Mouse (Mus musculus): ENCODE results near the gene Map3k5. TPM values are rescaled to one million over a fixed set of nuclear protein-coding genes. Genes with fewer than 3 reads are reported as not detected.

Map3k5 gene
- polyA plus RNA-seq, 1 experiment from 2014 or later, result 2.6 TPM

DNA sequence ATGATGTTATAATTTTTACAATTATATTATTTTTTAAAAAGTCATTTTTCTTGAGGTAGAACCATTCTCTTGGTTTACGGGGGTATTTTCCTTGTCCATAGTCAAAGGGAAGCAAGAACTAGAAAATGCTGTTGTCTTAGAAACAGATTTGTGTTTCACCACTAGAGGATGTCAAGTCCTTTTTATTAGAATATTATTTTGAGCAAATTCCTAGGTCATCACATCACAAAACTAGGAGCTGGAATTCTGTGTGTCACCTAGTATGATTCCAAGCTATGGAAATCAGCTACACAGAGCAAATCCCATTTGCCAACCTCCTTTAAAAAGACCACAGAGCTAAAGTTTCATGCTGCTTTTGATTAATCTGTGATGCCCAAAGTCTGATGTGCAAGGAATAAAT lies 217.9 kb downstream of the Map3k5 start:
- Histone ChIP-seq H3K4me3 (no peak overlapping the region), H3K27me3 (ENCODE audit: insufficient read depth, poor library complexity, severe bottlenecking) (peaks cover 30% of the 10 kb centered on the region), H3K9me3 (no peaks in the 10 kb centered on the region), H3K36me3 (no peaks in the 10 kb centered on the region), H3K4me1 (peaks cover 13% of the 10 kb centered on the region; the same call in 1 of the 2 replicates), H3K27ac (no peak overlapping the region)
- WGBS, result 88% methylated on average over 1 of the region's 1 CpGs
- DNase-seq (ENCODE audit: low spot score), result no peak

GRCm38 (mm10) chr10:20153507-20153906 lies 219.2 kb downstream of the Map3k5 start:
- 57% methylated on average over 2 of the region's 2 CpGs for WGBS

GRCm38 (mm10) chr10:20155401-20155800 lies 221.1 kb downstream of the Map3k5 start:
- WGBS, result 61% methylated on average over 7 of the region's 7 CpGs

More at GRCm38 (mm10) chr10:20153507-20153906, 219.2 kb downstream of the Map3k5 start:
- Histone ChIP-seq H3K27me3 (ENCODE audit: insufficient read depth, poor library complexity, severe bottlenecking) (peaks cover 17% of the 10 kb centered on the region), H3K27ac (no peak overlapping the region), H3K4me3 (no peak overlapping the region), H3K36me3 (no peaks in the 10 kb centered on the region), H3K4me1 (peaks cover 17% of the 10 kb centered on the region; the same call in 1 of the 2 replicates), H3K9me3 (no peaks in the 10 kb centered on the region)
- DNase-seq (ENCODE audit: low spot score), result no peak

DNA sequence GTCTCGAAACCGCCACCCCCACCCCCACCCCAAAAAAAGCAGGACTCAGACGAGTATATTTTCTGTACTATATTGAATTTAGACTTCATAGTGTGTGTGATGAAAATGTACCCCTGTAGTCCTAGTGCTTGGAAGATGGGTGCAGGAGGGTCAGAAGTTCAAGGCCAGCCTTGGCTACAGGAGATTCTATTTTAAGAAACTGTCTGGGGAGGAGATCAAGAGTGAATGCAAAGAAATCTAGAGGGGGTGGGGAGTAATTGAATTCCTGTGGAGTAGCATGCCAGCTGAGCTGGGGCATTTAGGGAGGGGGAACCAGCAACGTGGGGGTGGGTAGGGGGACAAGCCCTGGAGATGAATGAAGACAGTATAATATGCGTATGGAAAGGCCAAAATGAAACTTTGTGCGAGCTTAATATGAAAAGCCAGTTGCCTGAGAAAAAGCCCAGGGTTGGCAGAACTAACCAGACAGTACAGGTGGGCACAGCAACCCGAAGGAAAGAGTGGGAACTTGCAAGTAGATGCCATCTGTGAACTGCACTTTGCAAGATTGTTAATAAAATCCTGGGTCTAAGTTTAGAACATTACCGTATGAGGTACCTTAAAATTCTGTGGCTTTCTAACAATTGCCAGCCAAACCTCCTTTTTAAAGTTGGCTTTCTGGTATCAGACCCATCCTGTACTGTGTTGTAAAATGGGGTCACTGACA lies 222.9 kb downstream of the Map3k5 start:
- no peak for DNase-seq (ENCODE audit: low spot score)
- H3K4me3 ChIP-seq, result no peak overlapping the region
- 79% methylated on average over 8 of the region's 8 CpGs for WGBS

More at GRCm38 (mm10) chr10:20155401-20155800, 221.1 kb downstream of the Map3k5 start:
- H3K4me1 ChIP-seq, result peaks cover 16% of the 10 kb centered on the region; the same call in 1 of the 2 replicates
- H3K27ac ChIP-seq, result no peak overlapping the region
- H3K36me3 ChIP-seq, result no peaks in the 10 kb centered on the region
- H3K27me3 ChIP-seq (ENCODE audit: insufficient read depth, poor library complexity, severe bottlenecking), result peaks cover 7% of the 10 kb centered on the region; the same call in 1 of the 2 replicates
- H3K4me3 ChIP-seq, result no peak overlapping the region
- no peak for DNase-seq (ENCODE audit: low spot score)
- H3K9me3 ChIP-seq, result no peaks in the 10 kb centered on the region

DNA sequence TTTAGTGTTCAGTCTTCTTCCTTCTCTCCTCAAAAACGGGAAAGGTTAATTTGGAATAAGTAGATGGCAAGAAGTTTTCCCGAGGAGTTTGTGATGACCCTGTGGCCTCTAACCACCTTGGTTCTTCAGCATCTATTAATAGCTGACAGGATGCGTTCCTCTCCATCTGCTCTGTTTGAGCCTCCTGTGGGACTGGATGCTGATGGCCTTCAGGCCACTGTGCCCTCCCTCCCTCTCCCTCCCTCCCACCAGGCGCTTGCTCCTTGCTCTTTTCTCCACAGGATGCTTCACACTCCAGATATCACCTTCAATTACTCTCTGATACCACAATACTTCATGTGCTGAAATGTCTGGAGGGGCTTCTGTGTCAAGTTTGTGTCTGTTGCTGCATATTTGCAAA lies 224.5 kb downstream of the Map3k5 start:
- no peak overlapping the region for H3K4me3 ChIP-seq
- 32% methylated on average over 4 of the region's 4 CpGs for WGBS
- no peak overlapping the region; the same call in 1 of the 2 replicates for H3K27ac ChIP-seq
- no peaks in the 10 kb centered on the region for H3K9me3 ChIP-seq
- H3K36me3 ChIP-seq, result no peaks in the 10 kb centered on the region
- H3K27me3 ChIP-seq (ENCODE audit: insufficient read depth, poor library complexity, severe bottlenecking), result no peaks in the 10 kb centered on the region
- DNase-seq (ENCODE audit: low spot score), result no peak
- H3K4me1 ChIP-seq, result peaks cover 24% of the 10 kb centered on the region

More for the DNA sequence above, 222.9 kb downstream of the Map3k5 start:
- Histone ChIP-seq H3K36me3 (no peaks in the 10 kb centered on the region), H3K9me3 (no peaks in the 10 kb centered on the region), H3K27ac (no peak overlapping the region), H3K27me3 (ENCODE audit: insufficient read depth, poor library complexity, severe bottlenecking) (no peaks in the 10 kb centered on the region), H3K4me1 (peaks cover 20% of the 10 kb centered on the region)

DNA sequence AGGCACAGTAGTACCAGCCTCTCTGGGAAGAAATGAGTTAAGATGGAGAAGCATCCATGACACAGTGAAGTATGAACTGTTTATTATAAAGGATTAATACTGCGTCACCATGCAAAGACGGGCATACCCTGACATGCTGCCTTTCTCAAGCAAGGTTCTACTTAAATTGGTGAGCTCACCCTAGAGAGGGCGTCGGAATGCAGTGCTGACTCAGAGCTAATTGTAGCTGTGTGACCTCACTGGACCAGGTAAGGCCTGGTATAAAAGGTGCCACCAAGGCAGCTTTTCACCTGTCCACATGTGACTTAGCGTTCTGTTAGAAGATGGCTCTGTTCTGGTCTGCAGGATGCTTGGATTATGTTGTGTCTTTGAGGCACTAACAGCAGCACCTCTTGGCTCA lies 225.0 kb downstream of the Map3k5 start:
- H3K27ac ChIP-seq, result no peak overlapping the region
- DNase-seq (ENCODE audit: low spot score), result no peak
- no peaks in the 10 kb centered on the region for H3K27me3 ChIP-seq (ENCODE audit: insufficient read depth, poor library complexity, severe bottlenecking)
- H3K4me1 ChIP-seq, result peaks cover 24% of the 10 kb centered on the region
- no peak overlapping the region for H3K4me3 ChIP-seq
- H3K9me3 ChIP-seq, result no peaks in the 10 kb centered on the region
- H3K36me3 ChIP-seq, result no peaks in the 10 kb centered on the region
- 84% methylated on average over 5 of the region's 5 CpGs for WGBS

DNA sequence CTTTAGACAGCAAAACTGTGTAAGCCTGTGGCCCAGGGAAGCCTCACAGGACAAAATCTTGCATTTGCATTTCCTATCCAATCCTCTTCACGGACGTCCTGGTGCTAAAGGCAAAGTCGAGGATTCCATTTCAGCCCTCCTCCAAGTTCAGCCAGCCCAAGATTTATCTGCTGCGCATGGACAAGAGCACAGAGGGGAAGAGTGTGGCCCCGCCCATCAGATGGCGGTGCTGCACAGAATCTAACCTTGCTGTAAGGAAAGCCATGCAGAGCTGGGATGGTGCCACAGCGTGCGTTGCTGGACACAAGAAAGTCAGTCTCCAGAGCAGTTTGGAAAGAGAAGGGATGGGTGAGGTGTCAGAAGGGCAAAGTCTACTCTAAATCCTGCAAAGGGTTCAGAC lies 226.6 kb downstream of the Map3k5 start:
- Histone ChIP-seq H3K27ac (no peak overlapping the region), H3K4me1 (peaks cover 21% of the 10 kb centered on the region), H3K9me3 (no peaks in the 10 kb centered on the region), H3K4me3 (no peak overlapping the region), H3K27me3 (ENCODE audit: insufficient read depth, poor library complexity, severe bottlenecking) (no peaks in the 10 kb centered on the region), H3K36me3 (no peaks in the 10 kb centered on the region)
- WGBS, result 51% methylated on average over 8 of the region's 8 CpGs
- no peak for DNase-seq (ENCODE audit: low spot score)

DNA sequence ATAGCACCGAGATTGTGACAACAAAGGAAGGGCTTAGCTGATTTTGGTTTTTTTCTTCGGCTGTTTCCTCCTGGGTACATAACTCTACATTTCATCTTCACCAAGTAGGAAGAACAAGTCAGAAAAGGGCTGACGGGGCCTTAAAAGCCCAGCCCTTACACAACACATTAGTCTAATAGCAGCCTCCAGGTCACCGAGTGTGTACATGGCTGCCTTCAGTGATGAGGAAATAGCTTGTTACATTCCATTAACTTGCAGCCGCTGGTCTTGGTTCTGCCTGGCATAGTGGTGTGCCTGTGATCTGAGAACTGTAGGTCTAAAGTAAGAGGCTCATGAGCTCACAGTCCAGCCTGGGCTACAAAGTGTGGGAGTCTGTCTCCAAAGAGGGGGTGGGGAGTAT lies 230.5 kb downstream of the Map3k5 start:
- Histone ChIP-seq H3K27me3 (ENCODE audit: insufficient read depth, poor library complexity, severe bottlenecking) (no peaks in the 10 kb centered on the region), H3K9me3 (no peaks in the 10 kb centered on the region), H3K36me3 (no peaks in the 10 kb centered on the region), H3K27ac (no peak overlapping the region), H3K4me1 (peaks cover 12% of the 10 kb centered on the region), H3K4me3 (no peak overlapping the region)
- 84% methylated on average over 5 of the region's 5 CpGs for WGBS
- no peak for DNase-seq (ENCODE audit: low spot score)

DNA sequence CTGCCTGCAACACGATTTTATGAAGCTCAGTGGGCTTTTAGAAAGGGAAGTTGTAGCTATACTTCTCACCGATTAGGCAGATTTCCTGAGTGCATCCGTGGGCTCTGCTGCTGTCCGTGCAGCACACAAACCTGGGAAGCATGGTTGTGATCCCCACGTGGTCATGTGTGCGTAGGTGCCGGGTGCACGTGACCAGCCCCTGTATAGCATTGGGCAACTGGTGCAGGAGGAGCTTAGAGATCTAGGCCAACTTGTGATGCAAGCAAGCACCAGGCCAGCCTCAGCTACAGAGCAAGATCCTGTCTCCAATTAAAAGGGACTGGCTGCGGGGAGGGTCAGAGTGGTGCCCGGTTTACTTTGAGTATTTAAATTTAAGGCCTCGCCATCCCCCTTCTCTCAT lies 232.5 kb downstream of the Map3k5 start:
- no peaks in the 10 kb centered on the region for H3K27me3 ChIP-seq (ENCODE audit: insufficient read depth, poor library complexity, severe bottlenecking)
- H3K4me1 ChIP-seq, result peaks cover 19% of the 10 kb centered on the region
- no peak overlapping the region for H3K27ac ChIP-seq
- H3K4me3 ChIP-seq, result no peak overlapping the region
- no peak for DNase-seq (ENCODE audit: low spot score)
- H3K9me3 ChIP-seq, result no peaks in the 10 kb centered on the region
- no peaks in the 10 kb centered on the region for H3K36me3 ChIP-seq
- WGBS, result 76% methylated on average over 11 of the region's 11 CpGs

GRCm38 (mm10) chr10:20167467-20167866 lies 233.2 kb downstream of the Map3k5 start:
- WGBS, result 92% methylated on average over 4 of the region's 4 CpGs
- Histone ChIP-seq H3K9me3 (no peaks in the 10 kb centered on the region), H3K4me1 (peaks cover 19% of the 10 kb centered on the region), H3K4me3 (no peak overlapping the region), H3K36me3 (no peaks in the 10 kb centered on the region), H3K27ac (no peak overlapping the region), H3K27me3 (ENCODE audit: insufficient read depth, poor library complexity, severe bottlenecking) (no peaks in the 10 kb centered on the region)
- no peak for DNase-seq (ENCODE audit: low spot score)

DNA sequence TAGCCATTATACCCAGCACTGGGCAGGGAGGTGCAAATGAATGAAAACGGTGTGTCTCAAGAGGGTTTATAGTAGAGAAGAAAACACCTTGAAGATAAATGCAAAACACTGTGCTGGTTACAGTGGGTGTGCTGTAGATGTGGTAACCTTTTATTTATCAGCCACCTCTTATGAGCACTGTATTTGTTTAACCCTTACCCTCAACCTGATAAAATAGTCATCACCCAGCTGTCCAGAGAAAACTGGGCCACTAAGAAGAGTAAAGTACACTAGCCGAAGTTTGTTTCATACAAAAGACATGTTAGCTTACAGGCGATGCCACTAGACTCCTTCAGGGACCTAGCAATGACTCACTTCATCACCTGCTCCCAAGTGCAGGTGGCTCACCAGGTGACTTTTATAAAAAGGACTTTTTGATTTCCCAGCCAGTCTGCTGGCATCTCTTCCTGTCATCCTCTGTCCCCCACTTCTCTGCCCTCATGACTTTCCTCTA lies 235.0 kb downstream of the Map3k5 start:
- Histone ChIP-seq H3K4me3 (no peak overlapping the region), H3K27ac (no peak overlapping the region), H3K27me3 (ENCODE audit: insufficient read depth, poor library complexity, severe bottlenecking) (no peaks in the 10 kb centered on the region), H3K9me3 (no peaks in the 10 kb centered on the region), H3K36me3 (no peaks in the 10 kb centered on the region), H3K4me1 (peaks cover 16% of the 10 kb centered on the region)
- 79% methylated on average over 3 of the region's 3 CpGs for WGBS
- DNase-seq (ENCODE audit: low spot score), result no peak

DNA sequence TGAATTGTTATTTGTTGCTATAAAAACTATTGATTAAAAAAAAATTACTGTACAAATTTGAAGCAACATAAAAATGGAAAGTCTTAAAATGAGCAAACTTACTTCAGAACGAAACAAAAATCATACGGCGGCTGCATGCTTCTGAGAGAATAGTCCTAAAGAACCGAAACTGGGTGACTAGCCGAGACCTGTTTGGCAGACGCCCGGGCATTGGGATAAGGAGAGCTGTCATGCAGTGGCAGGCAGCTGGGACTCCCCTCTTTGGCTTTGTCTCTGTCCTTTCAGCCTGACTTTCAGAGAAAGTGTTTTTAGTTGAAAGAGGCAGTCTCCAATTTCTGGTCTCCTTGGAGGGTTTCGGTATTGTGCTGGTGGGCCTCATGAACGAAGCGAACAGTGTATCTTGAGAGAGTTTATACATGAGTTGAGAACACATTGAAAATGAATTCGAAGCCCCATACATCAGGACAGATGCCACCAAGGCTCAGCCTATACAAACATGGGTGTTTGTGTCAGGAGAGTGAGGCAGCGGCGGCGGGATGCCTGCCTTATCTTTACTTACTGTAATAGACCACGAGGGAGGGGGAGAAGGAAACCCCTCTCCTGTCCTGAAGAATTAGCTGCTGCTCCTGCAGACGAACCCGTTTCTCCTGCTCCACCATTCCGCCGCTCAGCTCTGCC lies 235.8 kb downstream of the Map3k5 start:
- H3K36me3 ChIP-seq, result no peaks in the 10 kb centered on the region
- peaks cover 16% of the 10 kb centered on the region for H3K4me1 ChIP-seq
- H3K4me3 ChIP-seq, result peak overlapping the region; percentile 42
- no peak for DNase-seq (ENCODE audit: low spot score)
- H3K27ac ChIP-seq, result peak overlapping the region; percentile 23; the same call in 1 of the 2 replicates
- H3K27me3 ChIP-seq (ENCODE audit: insufficient read depth, poor library complexity, severe bottlenecking), result no peaks in the 10 kb centered on the region
- 23% methylated on average over 19 of the region's 19 CpGs for WGBS
- no peaks in the 10 kb centered on the region for H3K9me3 ChIP-seq

GRCm38 (mm10) chr10:20170605-20171088 lies 236.4 kb downstream of the Map3k5 start:
- peak; percentile 90 for DNase-seq (ENCODE audit: low spot score)
- Histone ChIP-seq H3K27ac (peak overlapping the region; percentile 23; the same call in 1 of the 2 replicates), H3K27me3 (ENCODE audit: insufficient read depth, poor library complexity, severe bottlenecking) (no peaks in the 10 kb centered on the region), H3K36me3 (no peaks in the 10 kb centered on the region), H3K4me3 (peak overlapping the region; percentile 42), H3K4me1 (peaks cover 16% of the 10 kb centered on the region), H3K9me3 (no peaks in the 10 kb centered on the region)
- 53% methylated on average over 11 of the region's 11 CpGs for WGBS

Measured in heart, embryonic 10.5 days (tissue).